Mouse (Mus musculus) kidney, adult 2 months (tissue): ENCODE results near the gene Rbfox1. TPM values are rescaled to one million over a fixed set of nuclear protein-coding genes. Genes with fewer than 3 reads are reported as not detected.
A peak's percentile ranks its signal among the peaks of the same experiment; 100 is the strongest.

Experiments used
- DNase-seq: peaks from one replicate; pipeline ENCODE4 v3.0.0; 2021
- H3K27ac ChIP-seq: fragments of 200-500 bp; 2 replicates; pipeline ENCODE4 v1.5.1; 2012; ENCODE audit warnings: low read depth, low read length, control low read depth, inconsistent platforms; ENCODE audit not compliant: insufficient read depth
- H3K27me3 ChIP-seq: fragments of 200-500 bp; replicated peaks from 2 replicates; pipeline ENCODE4 v1.6.1; 2012; ENCODE audit warnings: mild to moderate bottlenecking, moderate library complexity, low read length, inconsistent platforms; ENCODE audit not compliant: control insufficient read depth, insufficient read depth
- H3K36me3 ChIP-seq: fragments of 200-500 bp; 2 replicates; pipeline ENCODE4 v1.6.1; 2012; ENCODE audit warnings: mild to moderate bottlenecking, moderate library complexity, low read length, inconsistent platforms; ENCODE audit not compliant: control insufficient read depth, insufficient read depth
- H3K4me1 ChIP-seq: fragments of 200-500 bp; 2 replicates; pipeline ENCODE4 v1.6.1; 2011; ENCODE audit warnings: low read length; ENCODE audit not compliant: control insufficient read depth, insufficient read depth
- H3K4me3 ChIP-seq: fragments of 200-500 bp; 2 replicates; pipeline ENCODE4 v1.5.1; 2011; ENCODE audit warnings: mild to moderate bottlenecking, low read depth, low read length, control low read depth; ENCODE audit not compliant: insufficient read depth
- CTCF ChIP-seq: fragments of 200-500 bp; conservative IDR thresholded peaks from 2 replicates; pipeline ENCODE4 v1.5.1; 2011; ENCODE audit warnings: low read depth, mild to moderate bottlenecking, control low read depth, low read length, moderate library complexity, mixed read lengths; ENCODE audit not compliant: insufficient read depth, insufficient read length
- POLR2A ChIP-seq: fragments of 200-500 bp; IDR thresholded peaks from one replicate; pipeline ENCODE4 v1.6.1; 2011; ENCODE audit warnings: low read depth, low read length, control low read depth
- WGBS: fragments of 180-500 bp; shearing (Covaris S2); methylation state at CpG from one replicate; pipeline ENCODE4 v1.1.7; 2018; 5-methylcytosine and 5-hydroxymethylcytosine counted together
- polyA plus RNA-seq: library from polyadenylated mRNA; depleted of rRNA; stranded (reverse); fragments of >200 nt; gene quantifications from 2 replicates; pipeline ENCODE4 v1.2.3, GENCODE M21; 2012

Gene Rbfox1
- polyA plus RNA-seq, 1 experiment: 4.2 TPM

GRCm38 (mm10) chr16:5992045-5993011 lies 107.2 kb downstream of the Rbfox1 start:
- no peaks in the 10 kb centered on the region for H3K36me3 ChIP-seq
- DNase-seq: no peak
- no peaks in the 10 kb centered on the region for H3K27me3 ChIP-seq
- TF ChIP-seq CTCF (no peak), POLR2A (no peak)
- peaks cover 8% of the 10 kb centered on the region; the same call in 1 of the 2 replicates for H3K4me1 ChIP-seq
- H3K27ac ChIP-seq: no peak overlapping the region
- WGBS: 58% methylated on average over 10 of the region's 10 CpGs
- no peak overlapping the region for H3K4me3 ChIP-seq

GRCm38 (mm10) chr16:5997136-5997535 lies 112.0 kb downstream of the Rbfox1 start:
- H3K4me3 ChIP-seq: no peak overlapping the region
- H3K27me3 ChIP-seq: no peaks in the 10 kb centered on the region
- H3K27ac ChIP-seq: no peak overlapping the region; the same call in 1 of the 2 replicates
- WGBS: 73% methylated on average over 4 of the region's 4 CpGs
- peaks cover 27% of the 10 kb centered on the region for H3K4me1 ChIP-seq
- TF ChIP-seq CTCF: no peak
- no peak for TF ChIP-seq POLR2A
- no peaks in the 10 kb centered on the region for H3K36me3 ChIP-seq
- no peak for DNase-seq

GRCm38 (mm10) chr16:5997651-5998050 lies 112.5 kb downstream of the Rbfox1 start:
- Histone ChIP-seq H3K4me3 (no peak overlapping the region), H3K27ac (no peak overlapping the region; the same call in 1 of the 2 replicates), H3K4me1 (peaks cover 27% of the 10 kb centered on the region), H3K27me3 (no peaks in the 10 kb centered on the region), H3K36me3 (no peaks in the 10 kb centered on the region)
- peak; percentile 88 for DNase-seq
- 46% methylated on average over 4 of the region's 4 CpGs for WGBS
- no peak for TF ChIP-seq POLR2A
- no peak for TF ChIP-seq CTCF

- no peaks in the 10 kb centered on the region for H3K27me3 ChIP-seq
- 32% methylated on average over 1 of the region's 1 CpGs for WGBS
- peak; percentile 83 for DNase-seq
- H3K4me3 ChIP-seq: no peak overlapping the region
- H3K36me3 ChIP-seq: no peaks in the 10 kb centered on the region
- peaks cover 36% of the 10 kb centered on the region for H3K4me1 ChIP-seq
- no peak for TF ChIP-seq CTCF
- no peak for TF ChIP-seq POLR2A
- peak overlapping the region; percentile 82 for H3K27ac ChIP-seq
Measured at GRCm38 (mm10) chr16:6000016-6000415, 114.9 kb downstream of the Rbfox1 start.

- H3K4me3 ChIP-seq: no peak overlapping the region
- H3K36me3 ChIP-seq: no peaks in the 10 kb centered on the region
- H3K27ac ChIP-seq: peak overlapping the region; percentile 93
- H3K4me1 ChIP-seq: peaks cover 15% of the 10 kb centered on the region; the same call in 1 of the 2 replicates
- H3K27me3 ChIP-seq: no peaks in the 10 kb centered on the region
- peak; percentile 76 for DNase-seq
- TF ChIP-seq POLR2A: no peak
- no peak for TF ChIP-seq CTCF
Measured at GRCm38 (mm10) chr16:6006996-6007395, 121.8 kb downstream of the Rbfox1 start.

GRCm38 (mm10) chr16:6012853-6013252 lies 127.7 kb downstream of the Rbfox1 start:
- no peak for TF ChIP-seq POLR2A
- TF ChIP-seq CTCF: no peak
- 57% methylated on average over 3 of the region's 3 CpGs for WGBS
- no peak overlapping the region for H3K4me3 ChIP-seq
- H3K4me1 ChIP-seq: no peaks in the 10 kb centered on the region; the same call in 1 of the 2 replicates
- H3K27ac ChIP-seq: no peak overlapping the region
- H3K27me3 ChIP-seq: no peaks in the 10 kb centered on the region
- no peaks in the 10 kb centered on the region for H3K36me3 ChIP-seq
- DNase-seq: peak; percentile 75

- no peak overlapping the region for H3K27ac ChIP-seq
- no peak overlapping the region for H3K4me3 ChIP-seq
- WGBS: 24% methylated on average over 5 of the region's 5 CpGs
- H3K4me1 ChIP-seq: no peaks in the 10 kb centered on the region
- no peaks in the 10 kb centered on the region for H3K27me3 ChIP-seq
- no peaks in the 10 kb centered on the region for H3K36me3 ChIP-seq
- peak; percentile 88 for DNase-seq
- TF ChIP-seq CTCF (peak; percentile 67), POLR2A (no peak)
Measured at GRCm38 (mm10) chr16:6018639-6019038, 133.5 kb downstream of the Rbfox1 start.

GRCm38 (mm10) chr16:6019361-6019760 lies 134.2 kb downstream of the Rbfox1 start:
- no peak for DNase-seq
- Histone ChIP-seq H3K27me3 (no peaks in the 10 kb centered on the region), H3K4me3 (no peak overlapping the region), H3K27ac (no peak overlapping the region), H3K4me1 (no peaks in the 10 kb centered on the region), H3K36me3 (no peaks in the 10 kb centered on the region)
- WGBS: 18% methylated on average over 1 of the region's 1 CpGs
- TF ChIP-seq CTCF (no peak), POLR2A (no peak)
